Mouse (Mus musculus) midbrain, embryonic 11.5 days (tissue): ENCODE measurements at regions not wholly inside any gene's neighbourhood (a gene's known extent, or its start where the extent isn't known, plus 50 kb on each side); places are given as distances from the start of the nearest gene placed in this dataset.
A peak's percentile ranks its signal among the peaks of the same experiment; 100 is the strongest.
"Not testable (repeated sequence)": the region's sequence is repeated elsewhere in the genome, so short reads cannot be mapped to it uniquely, and the experiment has no call there.

Experiments
- ATAC-seq: fragments of 200-750 bp; cut with Nextera tagmentation; 2 replicates; pipeline ENCODE4 v1.8.0; 2017; ENCODE audit warnings: moderate TSS enrichment, moderate library complexity; ENCODE audit not compliant: low FRiP score
- DNase-seq: peaks from one replicate; pipeline ENCODE4 v3.0.0; 2015; ENCODE audit warnings: low spot score; ENCODE audit errors: missing footprints
- H3K27ac ChIP-seq: fragments of 300-500 bp; sonication (generic); 2 replicates; pipeline ENCODE4 v1.5.1; 2014; ENCODE audit warnings: low read depth, low read length
- H3K27me3 ChIP-seq: fragments of 300-500 bp; sonication (generic); 2 replicates; pipeline ENCODE4 v1.6.1; 2014; ENCODE audit warnings: mild to moderate bottlenecking, low read length, moderate library complexity, mixed read lengths; ENCODE audit not compliant: control insufficient read depth, insufficient read depth
- H3K36me3 ChIP-seq: fragments of 300-500 bp; sonication (generic); 2 replicates; pipeline ENCODE4 v1.6.1; 2014; ENCODE audit warnings: mild to moderate bottlenecking, low read length, moderate library complexity, mixed read lengths; ENCODE audit not compliant: control insufficient read depth, insufficient read depth
- H3K4me1 ChIP-seq: fragments of 300-500 bp; sonication (generic); 2 replicates; pipeline ENCODE4 v1.6.1; 2014; ENCODE audit warnings: low read length; ENCODE audit not compliant: control insufficient read depth, insufficient read depth
- H3K4me2 ChIP-seq: fragments of 300-500 bp; sonication (generic); 2 replicates; pipeline ENCODE4 v1.6.1; 2014; ENCODE audit warnings: mild to moderate bottlenecking, moderate library complexity
- H3K4me3 ChIP-seq: fragments of 300-500 bp; sonication (generic); 2 replicates; pipeline ENCODE4 v1.5.1; 2014; ENCODE audit warnings: low read depth, low read length
- H3K9ac ChIP-seq: fragments of 300-500 bp; sonication (generic); 2 replicates; pipeline ENCODE4 v1.6.1; 2014; ENCODE audit warnings: low read length
- H3K9me3 ChIP-seq: fragments of 300-500 bp; sonication (generic); 2 replicates; pipeline ENCODE4 v1.6.1; 2016; ENCODE audit warnings: low read length; ENCODE audit not compliant: control insufficient read depth
- WGBS: fragments of 180-500 bp; shearing (Covaris S2); extraction: QIAGEN DNeasy Blood & Tissue Kit; methylation state at CpG from one replicate; pipeline ENCODE4 v1.1.7; 2014; 5-methylcytosine and 5-hydroxymethylcytosine counted together

- no peak overlapping the region for H3K27ac ChIP-seq
- no peaks in the 10 kb centered on the region for H3K9me3 ChIP-seq
- H3K4me1 ChIP-seq, result no peaks in the 10 kb centered on the region
- no peak overlapping the region for H3K4me2 ChIP-seq
- H3K36me3 ChIP-seq, result no peaks in the 10 kb centered on the region
- 84% methylated on average over 6 of the region's 6 CpGs for WGBS
- no peak for DNase-seq
- H3K4me3 ChIP-seq, result no peak overlapping the region
- H3K9ac ChIP-seq, result no peak overlapping the region
- no peak for ATAC-seq
- no peaks in the 10 kb centered on the region for H3K27me3 ChIP-seq
These were observed 525.9 kb downstream of the Gm10283 start for GRCm38 (mm10) chr8:59977024-59977662.

- no peak overlapping the region for H3K4me2 ChIP-seq
- H3K4me3 ChIP-seq, result no peak overlapping the region
- no peak for ATAC-seq
- WGBS, result 85% methylated on average over 2 of the region's 2 CpGs
- H3K9ac ChIP-seq, result no peak overlapping the region
- DNase-seq, result no peak
- no peaks in the 10 kb centered on the region for H3K9me3 ChIP-seq
- H3K4me1 ChIP-seq, result no peaks in the 10 kb centered on the region
- H3K36me3 ChIP-seq, result no peaks in the 10 kb centered on the region
- no peaks in the 10 kb centered on the region for H3K27me3 ChIP-seq
- H3K27ac ChIP-seq, result no peak overlapping the region
These were observed 537.6 kb downstream of the Gm10283 start for GRCm38 (mm10) chr8:59965416-59965815.

GRCm38 (mm10) chr8:59963234-59963633 lies 539.8 kb downstream of the Gm10283 start:
- no peak for DNase-seq
- Histone ChIP-seq H3K9me3 (no peaks in the 10 kb centered on the region), H3K27me3 (no peaks in the 10 kb centered on the region), H3K4me1 (no peaks in the 10 kb centered on the region), H3K4me2 (no peak overlapping the region), H3K9ac (no peak overlapping the region), H3K36me3 (no peaks in the 10 kb centered on the region), H3K4me3 (no peak overlapping the region), H3K27ac (no peak overlapping the region)
- no peak for ATAC-seq

GRCm38 (mm10) chr8:59953741-59954140 lies 549.3 kb downstream of the Gm10283 start:
- H3K4me1 ChIP-seq, H3K4me2 ChIP-seq, H3K36me3 ChIP-seq, H3K9ac ChIP-seq, DNase-seq, H3K9me3 ChIP-seq, H3K27me3 ChIP-seq, H3K27ac ChIP-seq, H3K4me3 ChIP-seq: not testable (repeated sequence)
- WGBS, result 62% methylated on average over 6 of the region's 6 CpGs
- peak; percentile 62; the same call in 1 of the 2 replicates for ATAC-seq

- no peaks in the 10 kb centered on the region for H3K9me3 ChIP-seq
- no peaks in the 10 kb centered on the region for H3K4me1 ChIP-seq
- no peak overlapping the region for H3K4me3 ChIP-seq
- H3K27me3 ChIP-seq, result no peaks in the 10 kb centered on the region
- no peaks in the 10 kb centered on the region for H3K36me3 ChIP-seq
- H3K27ac ChIP-seq, result no peak overlapping the region
- ATAC-seq (no peak), DNase-seq (no peak)
- H3K9ac ChIP-seq, result no peak overlapping the region
- WGBS, result 85% methylated on average over 3 of the region's 3 CpGs
- no peak overlapping the region for H3K4me2 ChIP-seq
These were observed 596.2 kb downstream of the Gm10283 start for GRCm38 (mm10) chr8:59906799-59907198.
